Mouse (Mus musculus): Measurements from ENCODE around the gene Zfp710.
"Not testable (repeated sequence)": the region's sequence is repeated elsewhere in the genome, so short reads cannot be mapped to it uniquely, and the experiment has no call there.

Zfp710 gene

DNA sequence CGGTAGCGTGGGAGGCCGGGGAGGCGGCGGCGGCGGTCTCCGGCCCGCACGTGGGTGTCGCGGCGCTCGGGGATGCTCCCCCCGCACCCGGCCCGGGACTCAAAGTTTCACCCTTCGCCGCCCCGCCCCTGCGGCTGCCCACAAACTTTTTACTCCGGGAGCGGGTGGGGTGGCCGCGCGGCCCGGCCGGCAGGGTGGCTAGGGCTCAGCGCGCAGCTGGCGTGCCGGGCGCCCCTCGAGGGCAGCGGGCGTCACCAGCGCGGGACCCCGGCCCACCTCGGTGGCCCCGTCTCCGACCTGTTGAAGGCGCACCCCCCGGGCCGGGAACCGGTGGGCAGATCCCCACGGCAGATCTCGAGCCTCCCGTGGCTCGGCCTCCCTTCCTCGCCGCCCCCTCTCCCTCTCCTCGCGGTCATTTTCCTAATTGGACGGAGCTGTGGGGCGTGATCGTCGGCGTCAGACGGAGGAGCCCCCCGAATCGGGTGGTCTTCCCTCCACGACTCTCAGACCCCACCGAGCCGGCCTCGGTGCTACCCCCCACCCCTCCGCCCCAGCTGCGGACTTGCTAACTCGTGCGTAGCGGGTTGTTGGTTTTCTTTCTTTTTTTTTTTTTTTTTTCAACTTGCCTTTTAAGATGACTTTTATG is 2.5 kb downstream of the Zfp710 start:
- DNase-seq (ENCODE audit: low read depth, low spot score): no peak

DNA sequence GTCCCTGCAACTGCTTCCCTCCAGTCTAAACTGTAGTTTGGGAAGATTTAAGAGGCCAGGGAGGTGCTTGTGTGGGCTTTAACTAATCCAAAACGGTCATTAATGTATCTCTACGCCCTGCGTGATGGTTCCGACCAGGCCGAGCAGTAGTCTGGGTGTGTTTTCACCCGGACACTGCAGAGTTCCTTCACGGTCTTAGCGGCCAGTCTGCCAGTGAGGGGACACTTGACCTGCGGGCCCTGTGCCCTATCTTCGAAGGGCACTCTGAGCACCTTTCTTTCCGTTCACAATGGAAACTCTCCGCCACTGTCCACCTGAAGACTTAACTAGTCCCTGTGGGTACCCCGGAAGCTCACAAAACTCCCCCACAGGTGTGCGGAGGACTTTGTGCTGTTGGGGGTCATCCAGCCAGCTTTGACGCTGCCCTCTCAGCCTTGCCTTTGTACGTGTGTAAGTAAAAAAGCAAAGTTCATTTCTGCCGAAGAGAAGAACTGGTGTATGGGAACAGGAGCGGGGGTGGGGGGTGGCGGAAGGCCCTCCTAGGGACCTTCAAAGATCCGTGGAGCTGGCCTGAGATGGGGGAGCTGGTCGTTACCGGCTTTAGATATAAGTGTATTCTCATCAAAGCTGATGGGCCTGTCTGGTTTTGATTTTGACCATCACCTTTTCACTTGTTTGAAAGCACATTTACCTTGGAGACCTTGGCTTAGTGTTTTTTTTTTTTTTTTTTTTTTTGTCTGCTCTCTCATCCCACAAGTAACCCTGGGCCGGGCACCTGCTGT is 3.2 kb downstream of the Zfp710 start:
- no peak for DNase-seq (ENCODE audit: low read depth, low spot score)

DNA sequence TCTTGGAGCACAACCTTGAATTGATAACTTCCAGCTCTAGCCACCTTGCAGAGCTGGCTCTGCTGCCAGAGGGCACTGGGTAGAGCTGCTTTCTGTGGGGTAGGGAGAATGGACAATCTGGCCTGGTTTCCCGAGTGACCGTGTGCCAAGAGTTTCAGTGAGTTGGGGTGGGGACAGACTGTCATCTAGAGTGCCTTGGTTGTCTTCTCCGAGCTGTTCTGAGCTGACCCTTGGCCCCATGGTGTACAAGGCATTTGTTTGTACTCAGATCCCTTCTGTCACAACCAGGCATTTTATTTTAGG is 3.8 kb downstream of the Zfp710 start:
- DNase-seq (ENCODE audit: low read depth, low spot score): no peak

DNA sequence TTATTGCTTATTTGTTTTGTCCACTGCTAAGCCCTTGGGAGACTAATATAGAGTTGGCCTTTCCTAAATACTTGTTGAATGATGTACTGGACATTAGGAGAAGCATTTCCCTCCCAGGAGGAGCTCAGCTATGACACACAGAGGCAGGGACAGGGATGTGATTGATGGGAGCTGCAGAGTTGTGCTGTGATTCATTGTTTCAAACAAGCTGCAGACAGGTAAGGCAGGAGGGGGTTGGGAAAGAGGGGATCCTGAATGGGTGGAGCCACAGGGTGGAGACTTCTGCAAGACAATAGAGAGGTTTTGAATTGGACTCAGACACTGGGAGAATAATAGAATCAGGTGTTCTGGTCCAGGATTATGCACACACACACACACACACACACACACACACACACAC is 5.4 kb downstream of the Zfp710 start:
- DNase-seq (ENCODE audit: low read depth, low spot score): no peak

- DNase-seq (ENCODE audit: low read depth, low spot score): no peak
Observed at GRCm38 (mm10) chr7:80030486-80030885, 5.9 kb downstream of the Zfp710 start.

DNA sequence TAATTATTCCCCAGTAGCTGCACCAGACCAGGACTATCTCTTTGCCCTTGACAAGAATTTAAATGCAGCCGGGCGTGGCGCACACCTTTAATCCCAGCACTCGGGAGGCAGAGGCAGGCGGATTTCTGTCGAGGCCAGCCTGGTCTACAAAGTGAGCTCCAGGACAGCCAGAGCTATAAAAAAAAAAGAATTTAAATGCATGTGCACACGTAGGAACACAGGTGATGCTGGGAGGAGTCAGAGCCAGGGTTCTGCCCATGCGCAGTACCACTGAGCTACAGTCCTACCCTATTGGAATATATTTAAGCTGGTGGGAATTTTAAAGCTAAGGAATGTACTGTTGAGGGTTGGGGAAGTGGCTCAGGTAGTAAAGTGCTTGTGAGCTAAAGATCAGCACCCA is 6.4 kb downstream of the Zfp710 start:
- no peak for DNase-seq (ENCODE audit: low read depth, low spot score)

- no peak for DNase-seq (ENCODE audit: low read depth, low spot score)
Observed at GRCm38 (mm10) chr7:80031478-80031877, 6.9 kb downstream of the Zfp710 start.

- no peak for DNase-seq (ENCODE audit: low read depth, low spot score)
Observed at GRCm38 (mm10) chr7:80032216-80033052, 7.8 kb downstream of the Zfp710 start.

DNA sequence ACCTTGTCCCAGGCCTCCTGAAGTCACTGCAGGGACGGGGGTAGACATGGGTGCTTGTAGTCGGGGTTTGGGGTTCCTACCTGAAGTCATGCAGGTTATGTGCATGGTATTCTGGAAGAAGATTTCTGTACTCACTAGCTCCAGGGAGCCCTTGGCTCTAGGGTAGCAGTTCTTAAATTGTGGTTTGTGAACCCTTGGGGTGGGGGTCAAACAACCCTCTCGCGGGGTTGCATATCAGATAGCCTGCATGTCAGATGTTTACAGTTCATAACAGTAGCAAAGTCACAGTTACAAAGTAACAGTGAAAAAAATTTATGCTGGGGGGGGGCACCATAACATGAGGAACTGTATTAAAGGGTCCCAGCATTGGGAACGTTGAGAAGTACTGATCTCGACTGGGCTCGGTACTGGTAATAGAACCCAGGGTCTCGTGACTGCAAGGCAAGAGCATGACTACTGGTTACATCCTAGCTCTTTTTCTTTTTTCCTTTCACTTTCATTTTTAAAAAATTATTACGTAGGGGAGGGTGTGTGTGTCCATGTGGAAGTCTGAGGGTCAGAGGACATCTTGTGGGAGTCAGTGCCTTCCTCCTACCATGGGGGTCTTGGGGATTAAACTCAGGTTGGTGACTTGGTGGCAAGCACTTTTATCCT is 8.6 kb downstream of the Zfp710 start:
- DNase-seq (ENCODE audit: low read depth, low spot score): no peak

DNA sequence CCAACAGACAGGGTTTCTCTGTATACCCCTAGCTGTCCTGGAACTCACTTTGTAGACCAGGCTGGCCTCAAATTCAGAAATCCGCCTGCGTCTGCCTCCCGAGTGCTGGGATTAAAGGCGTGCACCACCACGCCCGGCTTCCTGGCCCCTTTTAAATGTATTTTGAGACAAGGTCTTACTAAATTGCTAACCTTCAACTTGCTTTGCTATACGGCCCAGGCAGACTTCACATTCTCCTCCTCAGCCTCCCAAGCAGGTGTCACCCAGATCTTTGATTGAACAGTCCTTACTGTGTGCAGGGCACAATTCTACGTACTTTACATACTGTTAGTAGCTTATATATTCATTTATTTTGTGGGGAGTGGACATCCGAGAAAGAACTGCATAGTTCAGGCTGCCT is 9.2 kb downstream of the Zfp710 start:
- no peak for DNase-seq (ENCODE audit: low read depth, low spot score)

GRCm38 (mm10) chr7:80035086-80035485 is 10.5 kb downstream of the Zfp710 start:
- DNase-seq (ENCODE audit: low read depth, low spot score): no peak

GRCm38 (mm10) chr7:80035748-80036147 is 11.1 kb downstream of the Zfp710 start:
- no peak for DNase-seq (ENCODE audit: low read depth, low spot score)

DNA sequence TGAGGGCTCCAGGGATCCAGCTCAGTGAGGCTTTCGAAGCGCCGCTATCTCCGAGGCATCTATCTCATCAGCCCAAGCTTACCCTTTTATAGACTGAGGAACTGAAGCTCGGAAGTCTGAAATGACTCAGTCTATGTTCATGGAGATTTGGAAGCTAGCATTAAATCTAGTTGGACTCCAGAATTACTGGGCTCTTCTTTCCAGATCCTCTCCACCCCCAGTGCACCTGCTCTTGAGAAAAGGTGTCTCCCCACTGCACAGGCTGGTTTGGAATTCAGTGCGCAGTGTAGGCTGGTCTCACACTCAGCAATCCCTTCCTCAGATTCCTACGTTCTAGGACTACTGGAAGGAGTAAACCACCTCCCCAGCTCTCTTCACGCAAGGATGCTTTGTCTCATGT is 15.1 kb downstream of the Zfp710 start:
- DNase-seq (ENCODE audit: low read depth, low spot score): no peak

DNA sequence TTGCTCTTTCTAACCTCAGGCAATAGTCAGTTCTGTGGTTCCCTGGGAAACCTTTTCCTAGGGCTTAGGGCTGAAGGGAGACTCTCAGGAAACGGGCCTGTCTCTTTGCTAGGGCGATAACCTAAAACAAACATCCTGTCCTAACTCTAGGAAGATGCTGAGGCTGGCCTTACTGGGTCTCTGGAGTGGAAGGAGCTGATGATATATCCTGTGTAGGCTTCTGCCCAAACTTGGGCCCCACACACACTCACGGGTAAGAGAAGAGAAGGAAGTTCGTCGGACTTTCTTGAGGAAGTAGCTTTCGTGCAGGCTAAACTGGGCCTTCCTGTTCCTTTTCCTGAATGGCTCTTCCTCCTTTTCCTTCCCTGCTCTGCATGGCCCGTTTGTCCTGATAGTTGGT is 19.6 kb downstream of the Zfp710 start:
- no peak for DNase-seq (ENCODE audit: low read depth, low spot score)

- DNase-seq (ENCODE audit: low read depth, low spot score): no peak
Observed at GRCm38 (mm10) chr7:80047041-80047440, 22.4 kb downstream of the Zfp710 start.

- no peak for DNase-seq (ENCODE audit: low read depth, low spot score)
Observed at GRCm38 (mm10) chr7:80049746-80050145, 25.1 kb downstream of the Zfp710 start.

- not testable (repeated sequence) for DNase-seq (ENCODE audit: low read depth, low spot score)
Observed at GRCm38 (mm10) chr7:80050382-80050781, 25.8 kb downstream of the Zfp710 start.

- DNase-seq (ENCODE audit: low read depth, low spot score): no peak
Observed at GRCm38 (mm10) chr7:80051835-80052234, 27.2 kb downstream of the Zfp710 start.

- no peak for DNase-seq (ENCODE audit: low read depth, low spot score)
Observed at GRCm38 (mm10) chr7:80052261-80052660, 27.6 kb downstream of the Zfp710 start.

DNA sequence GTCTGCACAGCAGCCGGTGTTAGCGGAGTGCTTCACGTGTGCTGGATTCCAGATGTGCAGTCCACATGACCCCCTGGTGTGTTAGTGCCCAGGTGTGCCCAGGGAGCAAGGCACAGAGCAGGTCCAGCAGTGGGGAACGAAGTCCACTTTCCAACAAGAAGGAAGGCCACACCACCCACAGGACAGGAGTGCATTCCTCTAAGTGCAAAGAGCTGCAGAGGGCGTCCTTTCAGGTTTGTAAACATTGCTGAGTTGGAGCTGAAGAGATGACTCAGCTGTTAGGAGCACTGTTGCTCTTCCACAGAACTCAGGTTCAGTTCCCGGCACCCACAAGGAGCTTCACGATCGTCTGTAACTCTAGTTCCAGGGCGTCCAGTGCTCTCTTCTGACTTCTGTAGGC is 28.5 kb downstream of the Zfp710 start:
- DNase-seq (ENCODE audit: low read depth, low spot score): no peak

DNA sequence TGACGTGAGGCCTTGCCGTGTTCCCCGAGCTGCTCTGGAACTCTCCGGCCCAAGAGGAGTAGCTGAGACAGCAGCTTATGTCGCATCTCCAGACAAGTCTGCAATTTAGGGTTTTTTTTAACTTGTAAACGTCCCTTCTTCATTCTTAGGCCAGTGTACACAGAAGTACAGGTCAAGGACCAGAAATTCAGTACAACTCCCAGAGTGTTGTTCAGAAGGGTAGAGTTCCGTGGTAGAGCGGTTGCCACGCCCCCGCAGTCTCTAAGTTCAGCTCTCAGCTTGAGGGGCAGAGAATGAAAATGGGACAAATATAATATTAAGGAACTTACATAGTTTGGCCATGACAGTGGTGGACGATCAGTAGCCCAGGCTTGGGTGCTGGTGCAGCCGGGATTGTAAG is 31.2 kb downstream of the Zfp710 start:
- DNase-seq (ENCODE audit: low read depth, low spot score): no peak

DNA sequence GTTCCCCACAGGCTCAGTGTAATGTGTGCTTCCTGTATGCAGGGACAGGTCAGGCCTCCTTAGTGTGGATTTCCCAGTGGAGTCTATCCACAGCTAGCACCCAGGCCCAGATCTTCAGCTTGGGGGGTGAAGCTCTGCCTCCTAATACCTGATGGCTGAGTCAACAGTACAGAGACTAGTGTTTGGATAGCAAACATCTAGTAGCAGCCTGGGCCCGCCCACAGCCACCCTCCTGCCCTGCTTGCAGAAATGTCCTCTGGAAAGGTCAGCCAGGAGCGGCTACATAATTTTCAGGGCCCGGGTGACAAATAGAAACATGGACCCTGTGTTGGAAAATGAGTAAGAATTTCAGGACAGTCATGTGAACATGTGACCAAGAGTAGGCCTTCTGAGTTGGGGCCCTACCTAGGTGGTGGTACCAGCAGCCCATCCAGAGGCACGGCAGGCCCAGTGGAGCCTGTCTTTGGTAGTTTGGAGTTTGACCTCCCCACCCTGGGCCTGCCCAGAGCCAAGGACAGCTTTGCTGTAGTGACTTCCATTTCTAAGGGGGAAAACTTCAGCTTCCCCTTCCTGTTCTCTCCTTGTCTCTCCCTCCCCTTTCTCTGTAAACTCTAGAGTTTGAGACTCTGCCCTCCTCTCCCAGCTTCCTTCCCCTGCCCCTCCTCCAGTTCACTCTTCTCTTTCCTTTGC is 32.5 kb downstream of the Zfp710 start:
- DNase-seq (ENCODE audit: low read depth, low spot score): no peak
